Mouse (Mus musculus): ENCODE results near the gene AI854703.

AI854703 gene

DNA sequence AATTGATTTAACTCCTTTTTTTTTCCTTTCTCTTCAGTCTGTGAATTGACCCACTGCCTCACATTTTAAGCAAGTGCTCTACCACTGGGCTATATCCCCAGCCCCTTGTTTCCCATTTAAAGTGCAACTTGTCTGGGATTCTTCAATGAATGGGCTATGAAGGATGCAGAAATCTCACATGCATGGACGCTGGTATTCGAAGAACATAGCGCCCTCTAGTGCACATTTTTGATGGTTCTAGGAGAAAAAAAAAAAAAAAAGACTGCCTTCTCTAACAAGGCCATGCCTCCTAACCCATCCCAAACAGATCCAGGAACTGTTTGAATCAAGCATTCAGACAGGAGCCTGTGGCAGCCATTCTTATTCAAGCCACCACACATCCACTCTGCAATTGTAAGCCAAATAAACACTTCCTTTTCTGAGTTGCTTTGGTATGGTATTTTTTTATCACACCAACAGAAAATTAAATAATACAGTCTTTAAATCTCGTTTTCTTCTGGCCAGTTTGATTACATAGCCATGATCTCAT, 16.3 kb downstream of the AI854703 start:
- in situ Hi-C loops (cut with MboI; ENCODE audit: low pct_unique_long_range_greater_than_20kb in 1 of 2, low sequenced_read_pairs in 2 of 2, unreplicated experiment in 1 of 2) = loop anchor here in 1 of 2 experiments (10.0 kb wide), 1 partner anchor 122 kb away; no protein-coding TSS in a partner anchor

DNA sequence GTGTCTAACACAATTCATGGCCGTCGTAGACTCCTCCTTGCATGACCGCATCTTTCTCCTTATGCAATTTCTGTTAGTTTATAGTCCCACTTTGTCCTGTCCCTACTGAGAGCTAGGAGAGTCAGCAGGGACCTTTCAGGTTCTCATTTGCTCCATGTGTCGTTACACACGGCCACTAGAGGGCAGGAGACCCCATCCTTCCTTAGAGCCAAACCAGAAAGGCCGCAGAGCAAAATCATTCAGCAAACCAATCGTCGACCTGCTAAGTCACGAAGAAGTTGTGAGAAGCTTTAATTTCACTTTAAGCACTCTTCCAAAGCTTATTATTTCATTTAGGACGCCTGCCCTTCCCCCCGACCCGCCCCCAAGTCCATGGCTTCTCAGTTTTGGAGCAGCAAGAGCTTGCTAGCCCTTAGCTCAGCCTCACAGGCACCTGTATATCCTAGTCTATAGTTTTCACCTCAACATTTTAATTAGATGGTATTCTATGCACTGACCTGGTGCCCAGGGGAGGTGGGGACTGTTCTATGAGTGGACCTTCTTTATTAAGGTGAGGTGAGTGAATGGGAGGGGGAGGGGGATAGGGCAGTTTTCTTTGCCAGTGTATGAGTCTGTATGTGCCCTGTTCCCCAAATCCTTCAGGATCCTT, 19.2 kb downstream of the AI854703 start:
- in situ Hi-C loops (cut with MboI; ENCODE audit: low pct_unique_long_range_greater_than_20kb in 1 of 2, low sequenced_read_pairs in 2 of 2, unreplicated experiment in 1 of 2) = loop anchor here in 1 of 2 experiments (10.0 kb wide), 1 partner anchor 119 kb away; no protein-coding TSS in a partner anchor

DNA sequence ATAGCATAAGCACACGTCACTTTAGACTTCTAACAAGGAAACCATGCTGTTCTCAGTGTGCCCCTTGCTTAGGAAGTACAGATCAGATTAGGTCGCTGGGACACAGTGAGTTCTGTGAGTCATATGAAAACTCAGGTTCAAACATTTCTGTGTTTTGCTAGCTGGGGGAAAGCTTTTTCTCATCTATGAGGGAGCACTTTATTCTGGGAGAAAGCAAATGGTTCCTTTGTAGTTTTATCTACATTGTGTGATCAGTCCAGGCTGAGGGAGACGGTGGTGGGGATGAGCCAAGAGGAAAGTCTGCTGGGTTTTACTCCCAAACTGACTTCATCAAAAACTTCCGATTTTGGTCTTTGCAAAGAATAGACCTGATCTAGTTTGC, 19.7 kb downstream of the AI854703 start:
- in situ Hi-C loops (cut with MboI; ENCODE audit: low pct_unique_long_range_greater_than_20kb in 1 of 2, low sequenced_read_pairs in 2 of 2, unreplicated experiment in 1 of 2) = loop anchor here in 1 of 2 experiments (10.0 kb wide), 1 partner anchor 119 kb away; no protein-coding TSS in a partner anchor

DNA sequence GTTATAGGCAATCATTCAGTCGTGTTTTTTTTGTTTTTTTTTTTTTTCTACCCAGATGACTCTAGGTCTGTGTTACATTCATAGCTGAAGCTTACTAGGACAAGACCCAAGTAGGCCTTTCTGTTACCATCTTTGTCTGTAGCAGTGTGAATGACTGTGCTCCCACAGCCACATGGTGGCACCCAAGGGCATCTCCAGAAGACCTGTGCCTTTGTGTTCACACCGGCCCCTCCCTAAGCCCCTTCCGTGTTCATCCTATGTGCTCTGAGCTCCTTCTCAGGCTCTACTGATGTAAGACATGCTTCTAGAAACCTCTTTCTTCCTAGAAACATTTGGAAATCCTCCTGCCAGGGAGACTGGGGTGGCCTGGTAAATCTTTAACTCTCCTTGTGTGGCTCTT, 20.4 kb downstream of the AI854703 start, which contains the start of gene Gimap8:
Gene Gimap8, plus strand, starts transcription at position 240 of the 400 bp plus-strand sequence.
- in situ Hi-C loops (cut with MboI; ENCODE audit: low pct_unique_long_range_greater_than_20kb in 1 of 2, low sequenced_read_pairs in 2 of 2, unreplicated experiment in 1 of 2) = loop anchor here in 1 of 2 experiments (10.0 kb wide), 1 partner anchor 118 kb away; no protein-coding TSS in a partner anchor

DNA sequence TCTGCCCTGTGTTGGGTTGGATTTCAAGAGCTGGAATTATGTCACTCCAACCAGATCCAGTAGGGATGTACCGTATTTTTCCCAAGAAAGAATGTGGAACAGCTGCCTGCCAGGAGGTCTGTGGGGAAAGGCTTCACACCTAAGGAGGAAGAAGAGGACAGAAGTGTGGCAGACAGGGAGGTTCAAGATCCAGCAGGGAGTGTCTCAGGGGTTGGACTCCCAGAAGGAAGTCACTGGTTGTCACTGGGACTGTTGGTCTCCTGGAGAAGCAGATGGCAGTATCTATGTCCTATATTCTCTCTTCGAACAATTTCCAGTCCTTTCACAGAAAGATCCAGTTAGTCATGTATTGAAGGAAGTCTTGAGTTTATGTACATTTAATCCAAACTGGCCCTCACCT, 21.0 kb downstream of the AI854703 start:
- in situ Hi-C loops (cut with MboI; ENCODE audit: low pct_unique_long_range_greater_than_20kb in 1 of 2, low sequenced_read_pairs in 2 of 2, unreplicated experiment in 1 of 2) = loop anchor here in 1 of 2 experiments (10.0 kb wide), 1 partner anchor 117 kb away; no protein-coding TSS in a partner anchor

DNA sequence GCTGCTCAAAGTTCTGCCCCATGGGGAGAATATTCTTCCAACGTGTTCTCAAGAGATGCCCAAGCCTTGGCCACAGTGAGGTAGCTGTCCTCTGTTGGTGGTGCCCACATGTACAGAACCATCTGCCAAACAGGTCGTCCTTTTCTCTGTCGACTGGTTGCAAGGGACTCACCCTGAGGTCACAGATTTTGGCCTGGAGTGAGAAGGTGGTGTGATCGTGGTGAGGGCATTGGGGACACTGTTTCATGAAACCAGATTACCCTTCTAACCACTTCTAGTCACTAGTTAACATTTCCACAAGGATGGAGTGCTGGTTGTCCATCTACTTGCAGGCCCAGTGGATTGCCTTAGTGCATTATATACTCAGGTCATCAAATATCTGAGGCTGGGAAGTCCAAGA, 22.2 kb downstream of the AI854703 start:
- in situ Hi-C loops (cut with MboI; ENCODE audit: low pct_unique_long_range_greater_than_20kb in 1 of 2, low sequenced_read_pairs in 2 of 2, unreplicated experiment in 1 of 2) = loop anchor here in 1 of 2 experiments (10.0 kb wide), 1 partner anchor 116 kb away; no protein-coding TSS in a partner anchor

DNA sequence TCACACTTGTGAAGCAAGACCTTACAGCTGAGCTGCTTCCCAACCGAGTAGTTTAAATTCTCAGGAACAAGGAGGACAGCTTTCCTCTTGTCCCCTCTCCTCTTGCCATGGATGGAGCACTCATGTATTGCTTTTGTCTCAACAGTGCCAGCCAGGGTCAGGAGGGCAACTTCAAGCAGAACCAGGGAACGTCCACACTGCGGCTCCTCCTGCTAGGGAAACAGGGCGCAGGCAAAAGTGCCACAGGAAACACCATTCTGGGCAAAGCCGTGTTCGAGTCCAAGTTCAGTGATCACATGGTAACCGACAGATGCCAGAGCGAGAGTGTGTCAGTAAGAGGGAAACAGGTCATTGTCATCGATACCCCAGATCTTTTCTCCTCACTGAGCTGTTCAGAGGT, 23.5 kb downstream of the AI854703 start:
- in situ Hi-C loops (cut with MboI; ENCODE audit: low pct_unique_long_range_greater_than_20kb in 1 of 2, low sequenced_read_pairs in 2 of 2, unreplicated experiment in 1 of 2) = no loop called here

DNA sequence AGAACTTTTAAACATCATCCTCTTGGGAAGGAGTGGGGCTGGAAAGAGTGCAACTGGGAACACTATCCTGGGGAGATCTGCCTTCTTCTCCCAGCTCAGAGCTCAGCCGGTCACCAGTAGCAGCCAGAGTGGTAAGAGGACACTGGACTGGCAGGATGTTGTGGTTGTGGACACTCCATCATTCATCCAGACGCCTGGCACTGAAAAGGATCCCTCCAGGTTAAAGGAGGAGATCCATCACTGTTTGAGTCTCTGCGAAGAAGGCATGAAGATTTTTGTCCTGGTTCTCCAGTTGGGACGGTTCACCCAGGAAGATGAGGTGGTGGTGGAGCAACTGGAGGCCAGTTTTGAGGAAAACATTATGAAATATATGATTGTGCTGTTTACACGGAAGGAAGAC, 32.2 kb downstream of the AI854703 start:
- in situ Hi-C loops (cut with MboI; ENCODE audit: low pct_unique_long_range_greater_than_20kb in 1 of 2, low sequenced_read_pairs in 2 of 2, unreplicated experiment in 1 of 2) = no loop called here

DNA sequence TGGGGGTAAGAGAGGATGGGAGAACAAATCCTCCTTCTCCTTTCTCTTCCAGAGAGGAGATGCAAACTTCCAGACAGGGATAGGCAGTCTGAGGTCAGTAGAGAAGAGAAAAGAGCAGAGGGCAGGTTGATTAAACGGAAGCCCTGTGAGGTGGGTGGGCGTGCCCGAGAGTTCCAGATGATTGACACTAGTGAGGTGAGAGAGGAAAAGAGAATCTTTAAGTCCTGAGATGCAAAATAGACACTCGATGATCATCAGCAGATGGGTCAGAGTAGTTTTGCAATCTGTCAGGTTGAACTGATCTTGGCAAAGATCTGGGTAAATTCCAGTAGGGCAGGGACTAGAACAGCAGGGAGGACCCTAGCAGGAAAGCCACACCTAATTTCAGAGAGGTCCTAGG, 38.2 kb downstream of the AI854703 start:
- in situ Hi-C loops (cut with MboI; ENCODE audit: low pct_unique_long_range_greater_than_20kb in 1 of 2, low sequenced_read_pairs in 2 of 2, unreplicated experiment in 1 of 2) = no loop called here

DNA sequence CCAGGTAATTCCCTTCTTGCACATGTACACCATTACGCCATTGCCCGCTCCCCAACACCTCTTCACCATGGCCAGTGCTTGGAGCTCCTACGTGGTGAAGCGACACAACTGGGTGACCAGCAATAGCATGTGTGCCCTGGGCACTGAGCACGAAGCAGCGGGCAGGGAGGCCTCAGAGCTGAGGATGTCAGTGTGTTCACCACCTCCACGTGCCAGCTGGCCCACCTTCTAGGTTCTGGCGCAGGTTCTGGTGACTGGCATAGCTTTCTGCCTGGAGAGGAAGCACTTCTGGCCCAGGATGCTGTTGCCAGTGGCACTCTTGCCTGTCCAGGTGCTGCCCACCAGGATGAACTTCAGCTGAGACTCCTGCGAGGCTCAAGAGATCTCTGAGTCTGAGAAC, 38.9 kb downstream of the AI854703 start:
- in situ Hi-C loops (cut with MboI; ENCODE audit: low pct_unique_long_range_greater_than_20kb in 1 of 2, low sequenced_read_pairs in 2 of 2, unreplicated experiment in 1 of 2) = no loop called here

DNA sequence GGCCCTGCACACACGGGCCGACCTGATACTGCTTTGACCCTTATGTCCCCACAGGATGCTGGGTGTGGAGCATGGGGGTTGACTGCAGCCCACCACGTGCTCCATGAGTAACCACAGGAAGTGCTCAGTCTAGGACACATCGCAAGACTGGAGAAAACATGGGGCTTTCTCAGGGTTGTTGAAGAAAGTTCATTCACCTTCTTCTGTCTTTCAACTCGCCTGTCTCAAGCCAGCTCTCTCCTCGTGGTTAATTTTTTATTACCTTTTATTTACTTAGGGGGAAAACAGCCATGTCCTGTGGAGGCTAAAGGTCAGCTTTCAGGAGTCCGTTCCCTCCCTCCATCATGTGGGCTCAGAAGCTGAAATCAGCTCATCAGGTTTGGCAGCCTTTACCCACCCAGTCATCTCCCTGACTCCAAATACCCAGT, 39.6 kb downstream of the AI854703 start:
- in situ Hi-C loops (cut with MboI; ENCODE audit: low pct_unique_long_range_greater_than_20kb in 1 of 2, low sequenced_read_pairs in 2 of 2, unreplicated experiment in 1 of 2) = no loop called here

DNA sequence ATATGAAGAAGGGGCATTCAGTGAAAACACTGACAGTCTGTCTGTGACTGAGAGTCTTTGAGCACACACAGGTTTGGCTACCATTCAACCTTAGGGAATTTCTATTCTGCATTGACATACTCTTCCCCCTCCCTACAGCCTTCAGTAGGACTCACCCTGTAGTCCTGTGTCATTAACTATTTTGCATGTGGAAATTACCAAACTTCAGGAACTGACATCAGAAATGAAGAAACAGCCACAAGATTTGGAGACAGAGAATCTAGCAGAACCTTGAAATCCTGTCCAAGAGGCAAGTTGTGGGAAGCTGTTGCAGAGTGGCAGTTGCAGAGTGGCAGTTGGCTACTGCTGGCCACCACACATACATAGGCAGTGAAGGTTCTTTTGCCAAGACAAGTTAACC, 41.5 kb downstream of the AI854703 start:
- in situ Hi-C loops (cut with MboI; ENCODE audit: low pct_unique_long_range_greater_than_20kb in 1 of 2, low sequenced_read_pairs in 2 of 2, unreplicated experiment in 1 of 2) = no loop called here

DNA sequence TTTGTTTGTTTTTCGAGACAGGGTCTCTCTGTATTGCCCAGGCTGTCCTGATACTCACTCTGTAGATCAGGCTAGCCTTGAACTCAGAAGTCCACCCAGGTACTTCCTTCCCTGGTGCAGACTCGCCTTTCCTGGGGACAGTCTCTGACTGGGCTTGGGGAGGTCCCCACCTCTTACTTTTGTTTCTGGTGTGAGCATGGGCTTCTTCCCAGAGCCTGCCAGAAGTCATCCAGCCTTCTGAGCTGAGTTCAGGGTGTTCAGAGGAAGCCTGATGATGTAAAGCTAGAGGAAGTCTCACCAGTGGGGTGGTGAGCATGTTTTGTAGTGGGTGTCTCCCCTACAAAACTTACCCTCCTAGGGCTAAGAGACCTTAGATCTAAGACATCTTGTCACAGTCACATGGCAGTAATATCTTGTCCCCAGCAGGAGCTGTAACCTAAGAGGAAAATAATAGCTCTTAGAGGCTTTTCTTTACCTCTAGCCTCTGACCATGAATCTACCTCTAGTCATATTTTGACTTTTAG, 42.9 kb downstream of the AI854703 start:
- in situ Hi-C loops (cut with MboI; ENCODE audit: low pct_unique_long_range_greater_than_20kb in 1 of 2, low sequenced_read_pairs in 2 of 2, unreplicated experiment in 1 of 2) = no loop called here

DNA sequence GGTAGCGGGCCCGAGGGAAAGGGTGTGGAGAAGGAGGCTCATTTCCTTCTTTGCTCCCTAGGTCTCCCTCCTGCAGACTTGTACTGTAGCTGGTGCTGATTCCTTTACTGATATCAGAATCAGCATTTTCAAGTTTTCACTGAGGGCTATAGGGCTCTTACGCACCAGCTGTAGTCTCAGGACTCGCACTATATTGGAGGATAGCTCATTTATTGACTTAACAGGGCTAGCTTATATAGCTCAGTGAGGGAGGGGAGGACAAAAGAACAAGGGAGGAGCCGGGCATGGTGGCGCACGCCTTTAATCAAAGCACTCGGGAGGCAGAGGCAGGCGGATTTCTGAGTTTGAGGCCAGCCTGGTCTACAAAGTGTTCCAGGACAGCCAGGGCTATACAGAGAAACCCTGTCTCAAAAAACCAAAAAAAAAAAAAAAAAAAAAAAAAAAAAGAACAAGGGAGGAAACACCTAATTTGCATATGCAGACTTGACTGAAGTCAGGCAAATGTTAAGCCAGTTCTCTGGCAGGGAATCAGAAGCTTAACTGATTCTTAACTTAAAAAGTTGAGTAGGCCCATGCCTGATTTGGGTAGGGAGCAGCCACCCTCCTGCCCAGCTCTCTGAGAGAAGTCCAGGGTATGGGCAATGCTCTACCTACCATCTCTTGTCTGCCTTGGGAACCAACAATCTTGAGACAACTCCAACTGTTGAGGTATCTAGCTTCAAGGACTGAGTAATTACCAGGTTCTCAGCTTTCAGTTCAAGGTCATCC, 47.9 kb downstream of the AI854703 start:
- in situ Hi-C loops (cut with MboI; ENCODE audit: low pct_unique_long_range_greater_than_20kb in 1 of 2, low sequenced_read_pairs in 2 of 2, unreplicated experiment in 1 of 2) = no loop called here

DNA sequence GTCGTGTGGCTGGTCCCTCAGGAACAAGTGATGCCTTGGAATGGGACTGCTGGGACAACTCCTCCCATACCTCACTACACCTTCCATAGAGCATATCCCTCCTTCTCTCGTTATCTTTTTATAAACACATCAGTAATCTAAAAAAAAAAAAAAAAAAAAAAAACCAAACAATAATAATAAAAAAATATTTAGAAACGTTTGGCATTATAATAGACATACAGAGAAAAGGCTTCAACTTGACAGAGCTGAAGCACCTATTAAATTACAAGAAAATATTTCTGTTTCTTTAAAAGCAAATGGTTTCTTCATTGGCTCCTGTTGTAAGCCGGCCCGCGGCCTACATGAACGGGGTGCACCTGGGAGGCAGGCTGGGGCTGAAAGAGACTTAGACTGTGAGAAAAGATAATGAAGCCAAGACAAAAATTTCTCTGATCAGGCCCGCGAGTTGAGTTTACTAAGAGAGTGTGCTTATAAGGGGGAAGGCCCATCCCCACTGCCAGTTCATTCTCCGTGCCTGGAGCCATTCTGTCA, 48.9 kb downstream of the AI854703 start:
- in situ Hi-C loops (cut with MboI; ENCODE audit: low pct_unique_long_range_greater_than_20kb in 1 of 2, low sequenced_read_pairs in 2 of 2, unreplicated experiment in 1 of 2) = no loop called here

DNA sequence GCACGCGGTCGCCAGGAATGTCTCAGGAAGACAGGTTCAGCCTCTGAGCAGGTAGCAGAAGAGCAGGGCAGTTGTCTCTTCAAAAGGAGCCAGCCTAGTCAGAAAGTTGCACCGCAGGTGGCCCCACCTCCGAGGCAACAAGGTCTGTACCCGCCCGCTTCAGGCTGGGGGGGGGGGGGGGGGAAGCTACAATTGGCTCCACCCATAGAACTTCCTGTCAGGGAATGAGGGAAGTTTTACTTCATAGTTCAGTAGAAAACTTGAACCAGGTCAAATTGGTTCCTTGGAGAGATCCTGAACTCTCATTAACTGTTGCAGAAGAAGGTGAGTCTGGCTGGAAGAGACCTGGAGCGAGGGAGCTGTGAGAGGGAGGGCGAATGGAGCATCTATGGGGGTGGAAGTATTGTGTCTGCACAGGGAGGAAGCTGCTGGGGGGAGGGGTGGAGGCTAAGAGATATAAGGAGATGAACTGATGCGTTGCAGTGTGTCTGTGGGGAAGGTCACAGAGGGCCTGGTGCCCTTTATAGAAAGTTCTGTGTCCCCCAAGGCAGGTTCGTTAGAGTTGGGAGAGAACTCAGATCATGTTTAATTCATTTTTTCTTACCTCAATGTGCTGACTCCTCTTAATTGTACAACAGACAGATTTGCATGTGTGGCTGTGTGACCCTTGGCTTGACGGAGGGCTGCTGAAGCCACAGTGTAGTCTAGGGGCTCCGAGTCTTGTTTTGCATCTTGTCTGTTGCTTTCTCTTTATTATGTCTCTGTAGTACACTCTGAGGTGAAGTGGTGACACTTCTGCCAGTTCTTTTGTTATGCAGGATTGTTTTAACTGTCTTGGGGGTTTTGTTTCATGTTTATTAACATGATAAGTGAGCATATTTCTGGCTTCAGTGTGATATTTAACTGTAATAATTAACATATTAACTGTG, 49.6 kb downstream of the AI854703 start, which contains the start of gene Gimap9:
Gene Gimap9, plus strand, starts transcription at position 199 of the 929 bp plus-strand sequence.
- in situ Hi-C loops (cut with MboI; ENCODE audit: low pct_unique_long_range_greater_than_20kb in 1 of 2, low sequenced_read_pairs in 2 of 2, unreplicated experiment in 1 of 2) = no loop called here

DNA sequence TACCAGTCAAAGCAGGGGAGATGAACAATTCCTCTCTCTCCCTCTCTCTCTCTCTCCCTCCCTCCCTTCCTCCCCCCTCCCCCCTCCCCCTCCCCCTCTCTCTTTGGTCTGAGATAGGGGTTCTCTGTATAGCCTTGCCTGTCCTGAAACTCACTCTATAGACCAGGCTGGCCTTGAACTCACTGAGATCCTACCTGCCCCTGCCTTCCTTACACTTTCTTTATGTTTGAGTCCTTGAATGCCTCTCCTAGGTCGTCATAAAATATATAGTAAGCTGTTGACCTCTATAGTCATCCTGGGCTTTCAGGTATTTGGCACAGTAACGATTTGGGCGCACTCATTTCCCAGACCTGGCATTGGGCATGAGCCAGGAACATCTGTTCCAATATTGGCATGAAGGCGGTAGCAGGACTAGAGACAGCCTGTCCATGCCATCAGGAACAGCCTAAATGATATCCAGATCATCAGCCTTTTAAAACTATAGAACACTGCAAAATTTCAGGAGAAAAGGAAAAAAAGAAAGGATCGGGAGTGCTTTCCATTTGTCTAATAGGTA, 50.4 kb downstream of the AI854703 start:
- in situ Hi-C loops (cut with MboI; ENCODE audit: low pct_unique_long_range_greater_than_20kb in 1 of 2, low sequenced_read_pairs in 2 of 2, unreplicated experiment in 1 of 2) = no loop called here

Measured in mouse embryonic stem cell (cell line).